Mouse (Mus musculus) forebrain, embryonic 10.5 days (tissue): ENCODE data around the gene Tmsb10. TPM values are rescaled to one million over a fixed set of nuclear protein-coding genes. Genes with fewer than 3 reads are reported as not detected.

Source experiments
- DNase-seq: peaks from one replicate; pipeline ENCODE4 v3.0.0-alpha.2; 2017; ENCODE audit warnings: low spot score; ENCODE audit errors: extremely low spot score
- H3K27ac ChIP-seq: fragments of 300-500 bp; sonication (generic); 2 replicates; pipeline ENCODE4 v1.5.1; 2016; ENCODE audit warnings: mild to moderate bottlenecking
- H3K27me3 ChIP-seq: fragments of 300-500 bp; sonication (generic); 2 replicates; pipeline ENCODE4 v1.6.1; 2016; ENCODE audit warnings: mild to moderate bottlenecking; ENCODE audit not compliant: poor library complexity, severe bottlenecking
- H3K36me3 ChIP-seq: fragments of 300-500 bp; sonication (generic); replicated peaks from 2 replicates; pipeline ENCODE4 v1.6.1; 2016; ENCODE audit warnings: mild to moderate bottlenecking, moderate library complexity
- H3K4me1 ChIP-seq: fragments of 300-500 bp; sonication (generic); 2 replicates; pipeline ENCODE4 v1.6.1; 2016
- H3K4me3 ChIP-seq: fragments of 300-500 bp; sonication (generic); 2 replicates; pipeline ENCODE4 v1.5.1; 2016; ENCODE audit warnings: mild to moderate bottlenecking, moderate library complexity
- H3K9me3 ChIP-seq: fragments of 300-500 bp; sonication (generic); 2 replicates; pipeline ENCODE4 v1.6.1; 2016; ENCODE audit warnings: mild to moderate bottlenecking, moderate library complexity
- WGBS: fragments of 180-500 bp; shearing (Covaris S2); methylation state at CpG from one replicate; pipeline ENCODE4 v1.1.7; 2016; 5-methylcytosine and 5-hydroxymethylcytosine counted together
- polyA plus RNA-seq: library from polyadenylated mRNA; unstranded; fragments of >200 nt; fragmentation: Nextera tagmentation; extraction: Ambion mirVana; gene quantifications from 2 replicates; pipeline ENCODE4 v1.2.1, GENCODE M21; 2016

Gene Tmsb10
- polyA plus RNA-seq, 1 experiment from 2014 or later, result 2,501 TPM

DNA sequence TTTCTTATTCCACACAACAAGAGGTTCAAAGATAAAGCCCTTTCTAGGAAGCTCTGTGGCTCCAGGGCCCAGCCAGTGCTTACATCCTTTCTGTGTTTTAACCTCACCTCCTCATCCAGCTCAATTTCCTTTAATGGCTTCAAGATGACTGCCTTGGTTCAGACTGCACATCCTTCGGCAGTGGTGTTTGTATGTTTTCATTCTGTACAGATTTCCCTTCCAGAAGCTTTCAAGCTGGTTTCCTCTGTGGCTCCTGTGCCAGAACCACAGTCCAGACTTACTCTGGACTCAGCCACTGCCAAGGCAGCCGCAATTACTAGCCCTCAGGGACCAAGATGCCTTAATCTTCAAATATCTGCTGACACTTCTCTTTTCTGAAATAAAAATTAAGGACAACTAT is 6.3 kb downstream of the Tmsb10 start:
- H3K4me3 ChIP-seq, result no peak overlapping the region
- no peaks in the 10 kb centered on the region for H3K36me3 ChIP-seq
- peaks cover 35% of the 10 kb centered on the region for H3K4me1 ChIP-seq
- no peaks in the 10 kb centered on the region for H3K27me3 ChIP-seq
- H3K27ac ChIP-seq, result no peak overlapping the region
- no peak for DNase-seq
- H3K9me3 ChIP-seq, result no peaks in the 10 kb centered on the region
- 73% methylated on average over 2 of the region's 2 CpGs for WGBS

DNA sequence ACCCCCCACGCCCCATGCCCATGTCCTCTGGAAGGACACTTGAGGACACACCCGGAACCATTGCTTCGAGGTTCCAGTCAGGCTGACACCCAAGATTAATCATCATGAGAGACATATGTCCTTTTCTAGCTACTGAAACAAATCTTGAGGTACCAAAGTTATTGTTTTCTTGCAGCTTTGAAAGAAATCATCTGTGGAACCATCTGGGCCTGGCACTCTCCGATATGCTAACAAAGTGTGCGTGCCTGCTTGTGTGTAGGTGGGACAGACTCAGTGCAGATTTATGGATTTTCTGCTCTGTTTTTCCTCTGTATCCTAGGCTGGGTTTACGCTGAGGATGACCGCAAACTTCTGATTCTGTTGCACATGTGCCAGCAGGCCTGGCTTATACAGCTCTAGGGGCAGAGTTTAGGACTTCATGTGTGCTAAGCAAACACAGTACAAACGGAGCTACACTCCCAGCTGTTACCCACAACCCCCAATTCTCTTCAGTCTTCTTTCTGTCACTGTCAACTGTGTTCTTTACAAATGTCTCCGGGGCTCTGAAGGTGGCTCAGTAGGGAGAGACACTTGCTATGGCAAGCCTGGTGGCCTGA is 9.3 kb downstream of the Tmsb10 start:
- Histone ChIP-seq H3K27me3 (no peaks in the 10 kb centered on the region), H3K4me1 (peaks cover 13% of the 10 kb centered on the region; the same call in 1 of the 2 replicates), H3K27ac (no peak overlapping the region), H3K4me3 (no peak overlapping the region), H3K9me3 (peaks cover 9% of the 10 kb centered on the region; the same call in 1 of the 2 replicates), H3K36me3 (no peaks in the 10 kb centered on the region)
- no peak for DNase-seq
- 90% methylated on average over 9 of the region's 9 CpGs for WGBS

DNA sequence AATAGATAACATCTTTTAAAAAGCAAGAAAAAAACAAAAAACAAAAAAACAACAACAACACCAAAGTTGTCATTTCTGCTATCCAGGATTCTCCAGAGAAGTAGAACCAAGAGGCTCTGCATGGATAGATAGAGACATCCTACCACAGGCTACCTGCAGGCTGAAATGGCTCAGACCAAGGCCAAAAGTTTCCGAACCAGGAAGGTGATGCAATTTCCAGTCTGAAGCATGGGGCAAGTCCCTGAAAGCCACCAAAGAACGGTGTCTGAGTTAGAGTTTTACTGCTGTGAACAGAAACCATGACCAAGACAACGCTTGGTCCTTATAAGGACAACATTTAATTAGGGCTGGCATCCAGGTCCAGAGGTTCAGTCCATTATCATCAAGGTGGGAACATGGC is 10.2 kb downstream of the Tmsb10 start:
- H3K27ac ChIP-seq, result no peak overlapping the region
- no peaks in the 10 kb centered on the region for H3K27me3 ChIP-seq
- H3K4me3 ChIP-seq, result no peak overlapping the region
- peaks cover 9% of the 10 kb centered on the region; the same call in 1 of the 2 replicates for H3K9me3 ChIP-seq
- no peak for DNase-seq
- H3K4me1 ChIP-seq, result peaks cover 12% of the 10 kb centered on the region; the same call in 1 of the 2 replicates
- no peaks in the 10 kb centered on the region for H3K36me3 ChIP-seq
- 89% methylated on average over 3 of the region's 3 CpGs for WGBS

DNA sequence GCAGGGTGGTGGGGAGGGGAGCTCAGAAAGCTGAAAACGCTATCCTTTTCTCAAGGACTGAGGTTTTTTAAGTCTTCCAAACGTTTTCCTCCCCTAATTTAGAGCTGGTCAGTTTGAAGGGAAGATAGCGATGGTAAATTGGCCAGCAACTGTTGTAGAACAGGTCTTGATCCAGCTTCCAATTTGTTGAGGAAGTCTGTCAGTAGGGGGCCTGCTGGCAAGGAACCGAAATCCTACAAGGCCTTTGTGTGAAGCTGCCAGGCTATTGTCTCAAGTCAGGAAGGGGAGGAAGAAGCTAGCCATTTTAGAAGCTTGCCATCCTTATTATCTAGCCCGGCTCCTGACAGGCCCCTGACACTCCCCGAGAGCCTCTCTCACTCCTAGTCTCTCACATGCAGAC is 10.6 kb downstream of the Tmsb10 start:
- Histone ChIP-seq H3K4me1 (peaks cover 8% of the 10 kb centered on the region; the same call in 1 of the 2 replicates), H3K4me3 (no peak overlapping the region), H3K27ac (no peak overlapping the region), H3K27me3 (no peaks in the 10 kb centered on the region), H3K36me3 (no peaks in the 10 kb centered on the region), H3K9me3 (peaks cover 9% of the 10 kb centered on the region; the same call in 1 of the 2 replicates)
- DNase-seq, result no peak
- WGBS, result 41% methylated on average over 6 of the region's 6 CpGs

DNA sequence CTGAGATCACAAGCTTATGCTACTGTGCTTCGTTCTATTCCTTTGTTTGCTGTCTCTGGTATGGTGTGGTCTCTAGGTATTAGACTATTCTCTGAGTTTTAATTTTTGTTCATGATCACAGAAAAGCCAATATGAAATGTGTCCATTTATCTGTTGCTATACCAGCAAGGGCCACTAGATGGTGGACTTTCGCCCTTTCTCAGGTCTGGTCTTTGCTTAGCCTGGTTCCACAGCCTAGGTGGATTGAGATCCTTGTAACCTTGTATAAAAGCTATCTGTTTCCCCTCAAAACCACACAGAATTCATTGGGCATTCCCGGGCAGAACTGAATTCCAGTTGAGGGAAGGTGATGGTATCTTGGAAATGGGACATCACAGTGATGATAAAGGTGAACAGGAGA is 18.1 kb downstream of the Tmsb10 start:
- H3K4me3 ChIP-seq, result no peak overlapping the region
- WGBS, result 12% methylated on average over 3 of the region's 3 CpGs
- no peak overlapping the region for H3K27ac ChIP-seq
- H3K9me3 ChIP-seq, result no peaks in the 10 kb centered on the region
- no peaks in the 10 kb centered on the region for H3K4me1 ChIP-seq
- no peaks in the 10 kb centered on the region for H3K36me3 ChIP-seq
- peak; percentile 40 for DNase-seq
- H3K27me3 ChIP-seq, result no peaks in the 10 kb centered on the region

DNA sequence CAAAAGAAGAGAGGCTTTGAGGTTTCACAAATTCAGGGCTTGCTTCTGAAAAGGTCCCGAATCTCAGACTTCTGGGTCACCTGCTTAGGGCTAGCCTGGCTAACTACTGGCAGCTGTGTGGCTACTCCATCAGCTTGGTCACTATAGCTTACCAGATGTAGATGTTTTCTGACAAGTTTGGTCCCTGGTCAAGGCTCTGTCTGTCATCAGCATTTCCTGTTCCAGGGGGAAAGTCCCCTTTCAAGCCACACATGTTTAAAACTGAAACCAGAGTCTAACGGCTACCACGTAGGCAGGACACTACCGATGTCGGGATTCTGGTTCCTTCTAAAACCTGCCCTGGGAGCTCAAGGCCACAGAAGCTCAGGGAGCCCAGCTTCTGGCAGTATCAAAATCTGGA is 20.7 kb downstream of the Tmsb10 start:
- H3K4me3 ChIP-seq, result no peak overlapping the region
- no peaks in the 10 kb centered on the region for H3K36me3 ChIP-seq
- no peak overlapping the region for H3K27ac ChIP-seq
- 82% methylated on average over 5 of the region's 5 CpGs for WGBS
- H3K4me1 ChIP-seq, result no peaks in the 10 kb centered on the region
- no peak for DNase-seq
- no peaks in the 10 kb centered on the region for H3K27me3 ChIP-seq
- H3K9me3 ChIP-seq, result no peaks in the 10 kb centered on the region

DNA sequence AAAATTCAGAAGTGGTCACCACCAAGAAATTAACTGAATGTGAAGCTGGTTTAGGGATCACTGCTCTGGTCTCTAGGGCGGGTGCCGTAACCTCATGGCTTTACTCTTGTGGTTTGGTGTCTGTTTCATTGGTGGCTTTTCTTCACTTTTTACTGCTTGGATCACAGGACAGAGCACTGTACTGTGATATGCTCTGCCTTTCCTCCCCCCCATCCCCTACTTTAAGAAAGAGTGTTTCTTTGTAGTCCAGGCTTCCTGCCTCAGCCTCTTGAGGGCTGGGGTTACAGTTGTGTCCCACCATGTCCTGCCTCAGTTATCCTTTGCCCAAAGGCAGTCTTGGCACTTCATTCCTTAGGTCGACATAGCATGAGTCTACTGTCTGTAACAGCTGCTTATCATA is 21.1 kb downstream of the Tmsb10 start:
- Histone ChIP-seq H3K27me3 (no peaks in the 10 kb centered on the region), H3K36me3 (no peaks in the 10 kb centered on the region), H3K27ac (no peak overlapping the region), H3K4me1 (no peaks in the 10 kb centered on the region), H3K4me3 (no peak overlapping the region), H3K9me3 (no peaks in the 10 kb centered on the region)
- WGBS, result 83% methylated on average over 3 of the region's 3 CpGs
- DNase-seq, result no peak

DNA sequence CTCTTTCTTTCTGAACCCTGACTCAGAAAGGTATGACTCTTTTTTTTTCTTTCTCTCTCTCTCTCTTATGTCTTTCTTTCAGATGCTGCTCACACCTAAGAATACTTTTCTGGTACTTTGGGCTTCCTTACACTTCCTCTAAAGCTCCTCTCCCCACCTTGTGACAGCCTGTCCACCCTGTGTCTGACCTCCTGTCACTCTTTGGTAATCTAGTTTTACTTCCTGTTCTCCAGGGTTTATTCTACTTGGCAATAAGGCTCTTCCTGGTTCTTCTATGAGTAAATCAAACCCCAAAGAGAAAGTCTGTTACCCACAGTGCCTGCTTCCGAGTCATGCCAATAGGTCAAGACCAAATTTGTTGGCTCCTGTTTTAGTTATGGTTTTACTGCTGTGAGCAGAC is 25.6 kb downstream of the Tmsb10 start:
- no peaks in the 10 kb centered on the region for H3K9me3 ChIP-seq
- H3K27me3 ChIP-seq, result no peaks in the 10 kb centered on the region
- H3K4me3 ChIP-seq, result no peak overlapping the region
- DNase-seq, result no peak
- H3K4me1 ChIP-seq, result no peaks in the 10 kb centered on the region
- no peak overlapping the region for H3K27ac ChIP-seq
- no peaks in the 10 kb centered on the region for H3K36me3 ChIP-seq
- 86% methylated on average over 1 of the region's 1 CpGs for WGBS

DNA sequence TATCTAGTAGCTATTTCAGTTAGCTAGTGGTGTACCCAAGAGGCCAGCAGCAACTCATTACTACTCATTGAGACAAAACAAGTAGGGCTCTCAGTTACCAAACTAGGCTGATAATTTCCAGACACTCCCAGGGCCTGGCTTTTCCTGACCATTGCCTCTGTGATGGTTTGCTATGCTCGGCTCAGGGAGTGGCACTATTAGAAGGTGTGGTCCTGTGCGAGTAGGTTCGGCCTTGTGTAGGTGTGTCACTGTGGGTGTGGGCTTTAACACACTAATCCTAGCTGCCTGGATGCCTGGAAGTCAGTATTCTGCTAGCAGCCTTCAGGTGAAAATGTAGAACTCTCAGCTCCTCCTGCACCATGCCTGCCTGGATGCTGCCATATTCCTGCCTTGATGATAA is 27.0 kb downstream of the Tmsb10 start:
- H3K27me3 ChIP-seq, result no peaks in the 10 kb centered on the region
- no peak overlapping the region for H3K4me3 ChIP-seq
- H3K27ac ChIP-seq, result no peak overlapping the region
- 81% methylated on average over 3 of the region's 3 CpGs for WGBS
- H3K36me3 ChIP-seq, result no peaks in the 10 kb centered on the region
- no peak for DNase-seq
- H3K4me1 ChIP-seq, result peaks cover 8% of the 10 kb centered on the region
- H3K9me3 ChIP-seq, result no peaks in the 10 kb centered on the region

DNA sequence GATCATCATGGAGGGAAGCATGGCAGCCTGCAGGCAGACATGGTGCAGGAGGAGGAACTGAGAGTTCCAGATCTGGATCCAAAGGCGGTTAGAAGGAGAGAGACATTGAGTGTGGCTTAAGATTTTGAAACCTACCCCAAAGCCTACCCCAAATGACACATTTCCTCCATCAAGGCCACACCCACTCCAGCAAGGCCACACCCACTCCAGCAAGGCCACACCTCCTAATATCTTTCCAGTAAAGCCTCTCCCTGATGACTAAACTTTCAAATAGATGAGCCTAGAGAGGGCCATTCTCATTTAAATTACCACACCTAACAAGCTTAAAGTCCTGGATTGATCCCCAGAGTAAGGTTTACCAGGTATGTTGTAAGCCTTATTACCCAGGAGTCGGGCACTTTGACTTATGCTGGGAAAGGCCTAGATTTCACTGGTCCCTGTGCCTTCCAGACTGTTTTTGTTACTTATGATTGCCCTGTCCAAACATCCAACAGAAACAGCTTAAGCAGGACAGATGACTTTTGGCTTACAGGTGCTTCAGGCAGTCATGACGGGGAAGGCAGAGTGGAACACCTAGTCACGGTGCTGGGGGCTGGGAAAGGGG is 28.7 kb downstream of the Tmsb10 start:
- DNase-seq, result no peak
- Histone ChIP-seq H3K27ac (no peak overlapping the region), H3K27me3 (no peaks in the 10 kb centered on the region), H3K4me1 (peaks cover 12% of the 10 kb centered on the region), H3K9me3 (no peaks in the 10 kb centered on the region), H3K4me3 (no peak overlapping the region), H3K36me3 (no peaks in the 10 kb centered on the region)
- 92% methylated on average over 4 of the region's 4 CpGs for WGBS

DNA sequence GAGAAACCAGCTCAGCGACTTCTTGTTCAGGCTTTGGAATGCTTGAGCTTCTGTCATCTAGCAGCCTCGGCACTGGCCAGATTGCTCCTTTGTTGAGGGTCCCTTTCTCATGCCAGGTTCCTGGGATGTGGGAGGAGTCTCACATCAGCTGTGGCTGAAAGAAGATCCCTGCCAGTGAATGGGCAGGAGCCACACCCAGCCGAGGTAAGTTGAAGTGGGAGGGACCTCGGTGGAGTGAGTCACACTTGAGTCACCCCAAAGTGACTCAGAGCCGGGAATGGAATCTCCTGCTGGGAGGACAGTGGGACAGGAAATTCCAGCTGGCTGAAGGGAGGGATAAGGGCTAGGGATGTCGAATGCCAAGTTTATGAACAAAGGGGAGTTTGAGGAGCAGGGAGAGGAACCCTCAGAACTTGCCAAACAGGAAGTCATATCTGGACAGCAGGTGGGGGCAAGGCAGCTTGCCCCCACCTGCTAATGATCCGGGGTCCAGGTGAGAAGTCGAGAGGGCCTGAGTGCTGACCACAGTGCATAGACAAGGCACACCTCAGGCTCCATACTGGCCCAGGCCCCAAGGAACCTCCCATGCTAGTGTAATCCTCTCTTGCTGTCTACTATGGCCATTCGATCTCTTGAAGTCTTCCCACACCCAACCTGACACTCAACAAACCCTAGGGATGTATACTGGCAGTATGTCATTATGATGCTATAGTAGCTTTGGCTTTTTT is 31.6 kb downstream of the Tmsb10 start:
- no peak overlapping the region for H3K4me3 ChIP-seq
- peak overlapping the region; percentile 40; the same call in 1 of the 2 replicates for H3K27ac ChIP-seq
- peaks cover 12% of the 10 kb centered on the region for H3K4me1 ChIP-seq
- no peaks in the 10 kb centered on the region for H3K27me3 ChIP-seq
- H3K9me3 ChIP-seq, result no peaks in the 10 kb centered on the region
- H3K36me3 ChIP-seq, result no peaks in the 10 kb centered on the region
- peak; percentile 18 for DNase-seq
- 23% methylated on average over 9 of the region's 9 CpGs for WGBS

DNA sequence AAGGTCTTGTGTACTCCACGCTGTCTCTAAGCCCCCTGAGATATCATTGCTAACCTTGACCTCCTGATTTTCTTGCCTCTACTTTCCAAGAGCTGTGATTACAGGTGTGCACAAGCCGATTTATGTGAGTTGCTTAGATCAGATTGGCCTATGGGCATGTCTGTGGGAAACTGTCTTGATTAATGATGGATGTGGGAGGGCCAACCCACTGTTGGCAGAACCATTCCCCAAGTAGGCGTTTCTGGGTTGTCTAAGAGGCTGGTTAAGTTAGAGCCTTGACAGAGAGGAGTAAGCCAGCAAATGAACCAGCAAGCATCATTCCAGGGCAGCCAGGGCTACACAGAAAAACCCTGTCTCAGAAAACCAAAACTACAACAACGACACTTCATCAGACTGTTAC is 32.5 kb downstream of the Tmsb10 start:
- Histone ChIP-seq H3K27ac (no peak overlapping the region), H3K4me3 (no peak overlapping the region), H3K27me3 (no peaks in the 10 kb centered on the region), H3K4me1 (peaks cover 12% of the 10 kb centered on the region), H3K36me3 (no peaks in the 10 kb centered on the region), H3K9me3 (no peaks in the 10 kb centered on the region)
- DNase-seq, result no peak
- WGBS, result 88% methylated on average over 4 of the region's 4 CpGs

DNA sequence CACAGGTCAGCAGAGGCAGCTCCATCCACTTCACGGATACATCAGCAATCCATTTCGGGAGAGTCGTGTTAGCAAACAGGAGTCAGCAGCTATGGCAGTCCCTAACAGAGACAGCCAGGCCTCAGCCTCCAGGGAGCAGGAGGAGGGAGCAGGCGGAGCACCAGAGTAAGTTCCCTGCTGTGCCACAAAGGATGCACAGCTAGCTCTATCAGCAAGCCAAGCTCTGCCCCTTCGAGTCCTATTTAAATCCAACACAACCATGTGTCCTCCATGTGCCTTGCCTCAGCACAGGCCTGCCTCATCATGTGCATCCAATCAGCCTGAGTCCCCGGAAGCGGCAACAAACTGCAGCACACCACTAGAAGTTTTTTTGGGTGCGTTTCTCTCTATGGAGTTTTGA is 35.2 kb downstream of the Tmsb10 start:
- no peak overlapping the region for H3K27ac ChIP-seq
- H3K4me1 ChIP-seq, result peaks cover 17% of the 10 kb centered on the region
- H3K27me3 ChIP-seq, result no peaks in the 10 kb centered on the region
- no peak overlapping the region for H3K4me3 ChIP-seq
- no peaks in the 10 kb centered on the region for H3K36me3 ChIP-seq
- 86% methylated on average over 8 of the region's 8 CpGs for WGBS
- DNase-seq, result no peak
- H3K9me3 ChIP-seq, result no peaks in the 10 kb centered on the region
